Mouse (Mus musculus) megakaryocyte, embryonic 14.5 days (primary cell): ENCODE data around the gene Oat.

Experiments used
- FLI1 ChIP-seq: IDR thresholded peaks from 2 replicates; pipeline ENCODE4 v1.6.1; 2012; ENCODE audit warnings: low read length, inconsistent platforms, mixed read lengths
- GATA1 ChIP-seq: IDR thresholded peaks from 3 replicates; pipeline ENCODE4 v1.6.1; 2012; ENCODE audit warnings: mixed read lengths, low read length, inconsistent platforms, borderline replicate concordance

- TF ChIP-seq GATA1: no peak
- TF ChIP-seq FLI1: no peak
These were observed 22.1 kb downstream of the Oat start for GRCm38 (mm10) chr7:132554091-132554490.
